Mouse (Mus musculus) left cerebral cortex, adult 9 months (tissue): ENCODE results near the gene Atg3.

Experiments
- DNase-seq, 2 experiments: peaks; one replicate each; pipeline ENCODE4 v3.0.0; 2022; ENCODE audit warnings: low spot score in 2 of 2

Gene Atg3

GRCm38 (mm10) chr16:45204859-45205670 lies 46.5 kb downstream of the Atg3 start:
- DNase-seq = no peak

- no peak for DNase-seq
Observed at GRCm38 (mm10) chr16:45222016-45222415, 63.4 kb downstream of the Atg3 start.

- no peak for DNase-seq
Observed at GRCm38 (mm10) chr16:45222771-45223170, 64.2 kb downstream of the Atg3 start.

GRCm38 (mm10) chr16:45223648-45224388 lies 65.2 kb downstream of the Atg3 start, which contains the start of gene Btla:
Gene Btla (plus strand): TSS chr16:45224315.
- no peak for DNase-seq

- no peak for DNase-seq
Observed at GRCm38 (mm10) chr16:45224431-45225008, 65.9 kb downstream of the Atg3 start.

- DNase-seq = no peak
Observed at GRCm38 (mm10) chr16:45227002-45227401, 68.4 kb downstream of the Atg3 start.

GRCm38 (mm10) chr16:45231296-45231695 lies 72.7 kb downstream of the Atg3 start:
- no peak for DNase-seq

GRCm38 (mm10) chr16:45233007-45233406 lies 74.4 kb downstream of the Atg3 start:
- no peak for DNase-seq
